Mouse (Mus musculus) spleen, adult 2 months (tissue): Measurements from ENCODE around the gene Mpv17.

Source experiments
- CTCF ChIP-seq: fragments of 200-500 bp; IDR thresholded peaks from 2 replicates; pipeline ENCODE4 v1.5.1; 2011; ENCODE audit warnings: mild to moderate bottlenecking, inconsistent platforms; ENCODE audit not compliant: insufficient read depth, insufficient read length, insufficient replicate concordance; ENCODE audit errors: extremely low read depth
- POLR2A ChIP-seq: fragments of 200-500 bp; IDR thresholded peaks from 2 replicates; pipeline ENCODE4 v1.6.1; 2011; ENCODE audit warnings: low read depth, low read length, inconsistent platforms

DNA sequence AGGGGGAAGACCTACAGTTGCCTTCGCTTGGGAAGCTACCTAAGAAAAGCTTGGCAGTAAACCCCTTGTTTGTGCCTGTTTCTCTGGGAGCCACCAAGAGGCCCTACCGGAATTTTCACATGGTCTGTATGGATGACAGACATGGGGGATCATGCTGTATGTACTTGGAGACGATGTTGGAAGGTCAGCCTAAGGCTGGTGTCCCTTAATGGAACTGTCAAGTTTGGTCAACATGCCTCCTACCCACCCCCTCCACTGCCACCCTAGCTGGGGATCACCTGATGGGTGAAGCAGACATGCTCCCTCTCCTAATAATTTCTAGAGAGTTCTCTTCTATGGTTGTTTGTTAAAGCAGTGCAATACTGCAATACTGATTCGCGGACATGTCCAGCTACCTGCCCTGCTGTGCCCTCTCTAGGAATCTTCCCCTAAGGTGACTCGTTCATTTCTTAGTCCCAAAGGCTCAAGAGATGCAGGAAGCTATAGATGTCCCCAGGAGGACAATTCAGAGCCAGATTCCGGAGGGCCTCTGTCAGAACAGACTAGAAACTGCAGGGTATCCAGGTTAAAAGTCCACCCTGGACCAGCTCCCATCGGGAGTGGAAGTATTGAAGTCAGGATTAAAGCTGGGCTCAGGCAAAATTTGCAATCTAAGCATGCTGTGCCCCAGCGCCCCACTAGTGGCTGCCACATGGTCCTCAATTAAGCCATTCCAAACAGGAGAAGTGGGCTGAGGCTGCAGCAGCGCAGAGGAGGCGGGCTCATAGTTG lies 58.2 kb downstream of the Mpv17 start:
- TF ChIP-seq CTCF (no peak), POLR2A (no peak)
